Mouse (Mus musculus): ENCODE data around the gene Abcg8. TPM values are rescaled to one million over a fixed set of nuclear protein-coding genes. Genes with fewer than 3 reads are reported as not detected.

Abcg8 gene
- total RNA-seq (2023) = not detected

GRCm38 (mm10) chr17:84675951-84676366 lies at the start of gene Abcg8:
TSS of gene Abcg8 (plus strand) at chr17:84676302.

GRCm38 (mm10) chr17:84682734-84683717 lies 6.9 kb downstream of the Abcg8 start, which contains the start of gene Abcg5:
TSS of gene Abcg5 (minus strand) at chr17:84683011.

Other genes starting within 250 kb of the Abcg8 start
- 100 to 1,000 TPM; 125 to 139 TPM for gene Thada, start 210.1 kb upstream of the Abcg8 start, total RNA-seq (2023)
- not detected for gene Plekhh2, start 164.4 kb upstream of the Abcg8 start, total RNA-seq (2023)
- gene Dync2li1, start 49.8 kb upstream of the Abcg8 start, total RNA-seq (2023) = under 1 TPM; 0.55 to 0.86 TPM
- gene Abcg5, start 6.7 kb downstream of the Abcg8 start, total RNA-seq (2023) = not detected
- gene Lrpprc, start 114.5 kb downstream of the Abcg8 start, total RNA-seq (2023) = 10 to 100 TPM; 50.0 to 50.8 TPM